Mouse (Mus musculus): ENCODE measurements at regions not wholly inside any gene's neighbourhood (a gene's known extent, or its start where the extent isn't known, plus 50 kb on each side); places are given as distances from the start of the nearest gene placed in this dataset.

DNA sequence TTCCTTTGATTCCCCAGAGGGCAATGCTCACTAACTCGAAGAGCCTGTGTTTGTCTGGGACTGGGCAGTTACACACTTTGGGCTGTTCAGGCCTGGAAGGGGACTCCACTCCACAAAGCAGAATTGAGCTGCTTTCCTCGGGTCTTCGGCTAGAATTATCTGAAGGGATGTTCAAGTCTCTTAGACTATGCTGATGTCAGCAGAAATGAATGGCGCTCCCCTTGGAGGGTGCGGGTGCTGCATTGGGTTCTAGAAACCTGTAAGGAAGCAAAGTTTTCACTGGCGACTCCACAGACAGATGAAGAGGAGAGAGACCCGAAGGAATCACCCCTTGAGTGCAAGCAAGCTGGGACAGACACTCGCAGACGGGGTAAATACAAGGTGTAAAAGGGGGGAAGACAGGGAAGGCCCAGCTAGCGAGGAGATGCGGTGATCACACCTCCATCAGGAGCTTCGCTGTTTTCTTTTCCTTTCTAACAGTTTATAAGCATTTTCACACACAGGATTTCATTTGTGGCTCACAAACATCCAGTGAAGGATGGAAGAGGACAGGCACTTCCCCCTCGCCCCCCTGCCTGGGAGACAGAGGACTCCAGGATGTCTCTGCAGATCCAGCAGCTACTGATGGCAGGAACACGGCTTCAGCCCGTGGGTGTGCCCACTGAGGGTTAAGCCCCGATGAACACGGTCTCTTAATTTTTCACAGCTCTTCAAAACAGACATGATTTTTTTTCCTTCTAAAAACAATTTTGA lies 314.2 kb downstream of the Gm49356 start:
- no peak overlapping the region for H3K27ac ChIP-seq
- no peak overlapping the region for H3K9ac ChIP-seq
- DNase-seq (ENCODE audit: low spot score) (no peak), ATAC-seq (ENCODE audit: low FRiP score) (no peak)
- 79% methylated on average over 17 of the region's 17 CpGs for WGBS
- H3K36me3 ChIP-seq (replicated peaks; ENCODE audit: control insufficient read depth, insufficient read depth), result no peaks in the 10 kb centered on the region
- H3K4me3 ChIP-seq (replicated peaks; ENCODE audit: low read length), result no peak overlapping the region
- no peaks in the 10 kb centered on the region for H3K27me3 ChIP-seq (ENCODE audit: control insufficient read depth, insufficient read depth, low read length)
- H3K9me3 ChIP-seq (ENCODE audit: control insufficient read depth, low read length), result no peaks in the 10 kb centered on the region
- H3K4me2 ChIP-seq (replicated peaks), result no peak overlapping the region
- peaks cover 3% of the 10 kb centered on the region for H3K4me1 ChIP-seq (replicated peaks; ENCODE audit: control insufficient read depth, insufficient read depth, low read length)

DNA sequence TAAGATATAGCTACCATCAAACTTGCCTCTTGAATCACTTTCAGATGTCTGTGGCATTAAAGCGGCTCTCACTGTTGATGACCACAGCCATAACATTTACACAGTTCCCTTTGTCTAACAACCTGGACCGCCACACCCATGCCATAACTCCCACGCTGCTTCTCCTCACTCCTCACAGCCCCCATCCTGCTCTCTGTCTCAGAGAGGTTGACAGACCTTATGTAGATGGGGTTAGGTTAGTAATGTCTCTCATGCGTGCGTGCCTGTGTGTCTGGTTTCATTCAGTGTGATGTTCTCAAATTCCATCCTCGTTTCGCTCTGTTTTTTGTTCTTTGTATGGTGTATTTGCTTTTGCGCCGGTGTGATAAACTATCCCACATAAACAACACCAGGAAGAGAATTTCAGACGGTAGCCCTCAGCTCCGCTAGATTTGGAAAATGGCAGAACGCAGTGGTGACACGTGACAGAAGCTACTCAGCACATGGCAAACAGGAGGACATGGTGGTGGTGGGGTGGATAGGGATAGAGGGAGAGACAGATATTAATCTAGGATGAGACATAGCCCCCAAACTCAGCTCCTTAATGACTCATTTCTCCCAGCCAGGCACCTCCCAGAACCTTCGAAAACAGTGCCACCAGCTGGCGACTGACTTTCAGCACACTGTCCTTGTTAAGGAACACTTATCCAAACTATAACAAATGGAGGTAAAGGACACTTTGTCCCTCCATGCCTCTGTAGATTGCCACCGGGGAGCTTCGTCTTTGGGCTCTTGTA lies 314.9 kb downstream of the Gm49356 start:
- H3K4me3 ChIP-seq (replicated peaks; ENCODE audit: low read length), result no peak overlapping the region
- ATAC-seq (ENCODE audit: low FRiP score) (no peak), DNase-seq (ENCODE audit: low spot score) (peak; percentile 59)
- no peaks in the 10 kb centered on the region for H3K4me1 ChIP-seq (replicated peaks; ENCODE audit: control insufficient read depth, insufficient read depth, low read length)
- H3K27me3 ChIP-seq (ENCODE audit: control insufficient read depth, insufficient read depth, low read length), result no peaks in the 10 kb centered on the region
- WGBS, result 78% methylated on average over 17 of the region's 17 CpGs
- no peaks in the 10 kb centered on the region for H3K9me3 ChIP-seq (ENCODE audit: control insufficient read depth, low read length)
- H3K4me2 ChIP-seq (replicated peaks), result no peak overlapping the region
- H3K27ac ChIP-seq, result no peak overlapping the region
- no peaks in the 10 kb centered on the region for H3K36me3 ChIP-seq (replicated peaks; ENCODE audit: control insufficient read depth, insufficient read depth)
- no peak overlapping the region for H3K9ac ChIP-seq

DNA sequence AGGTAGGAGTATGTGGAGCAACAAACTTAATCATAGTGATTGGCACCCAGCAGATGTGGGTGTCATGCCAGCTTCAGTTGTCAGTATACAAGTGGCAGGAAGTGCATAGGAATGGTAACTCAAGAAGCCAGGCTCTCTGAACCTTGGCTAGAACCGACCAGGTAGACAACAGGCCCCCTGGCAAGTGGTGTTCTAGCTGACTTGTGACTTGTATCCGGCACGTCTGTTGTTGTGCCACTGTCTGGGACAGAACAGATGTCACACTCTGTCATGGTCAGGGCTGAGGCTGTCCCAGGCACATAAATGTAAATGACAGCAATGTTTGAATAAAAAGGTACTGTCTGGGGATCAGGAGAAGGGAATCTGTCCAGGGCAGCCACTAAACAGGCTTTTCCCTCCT lies 316.0 kb downstream of the Gm49356 start:
- DNase-seq (ENCODE audit: low spot score) (no peak), ATAC-seq (ENCODE audit: low FRiP score) (no peak)
- Histone ChIP-seq H3K27ac (no peak overlapping the region), H3K4me1 (replicated peaks; ENCODE audit: control insufficient read depth, insufficient read depth, low read length) (no peaks in the 10 kb centered on the region), H3K27me3 (ENCODE audit: control insufficient read depth, insufficient read depth, low read length) (no peaks in the 10 kb centered on the region), H3K9ac (no peak overlapping the region), H3K36me3 (replicated peaks; ENCODE audit: control insufficient read depth, insufficient read depth) (no peaks in the 10 kb centered on the region), H3K4me2 (replicated peaks) (no peak overlapping the region), H3K4me3 (replicated peaks; ENCODE audit: low read length) (no peak overlapping the region), H3K9me3 (ENCODE audit: control insufficient read depth, low read length) (no peaks in the 10 kb centered on the region)
- whole genome bisulfite sequencing, result 79% methylated on average over 3 of the region's 3 CpGs

DNA sequence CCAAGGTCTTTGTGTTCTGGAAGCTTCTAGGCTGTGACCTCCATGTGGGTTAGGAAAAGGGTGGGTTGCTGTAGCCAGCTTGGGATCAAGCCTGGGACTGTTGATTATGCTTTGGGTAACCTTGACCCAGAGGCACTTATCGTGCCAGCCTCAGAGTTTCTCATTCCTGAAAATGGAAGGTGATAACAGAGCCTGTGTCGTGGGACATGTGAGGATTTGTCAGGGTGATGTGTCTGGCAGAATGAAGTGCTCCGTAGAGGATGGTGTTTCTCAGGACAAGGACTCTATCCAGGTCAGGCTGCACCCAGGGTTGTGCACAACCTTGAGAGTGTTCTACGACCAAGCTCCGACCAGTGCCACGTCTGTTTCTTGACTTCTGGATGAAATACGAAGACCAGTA lies 316.4 kb downstream of the Gm49356 start:
- Histone ChIP-seq H3K4me2 (replicated peaks) (no peak overlapping the region), H3K27ac (no peak overlapping the region), H3K9me3 (ENCODE audit: control insufficient read depth, low read length) (no peaks in the 10 kb centered on the region), H3K4me3 (replicated peaks; ENCODE audit: low read length) (no peak overlapping the region), H3K9ac (no peak overlapping the region), H3K27me3 (ENCODE audit: control insufficient read depth, insufficient read depth, low read length) (no peaks in the 10 kb centered on the region), H3K4me1 (replicated peaks; ENCODE audit: control insufficient read depth, insufficient read depth, low read length) (no peaks in the 10 kb centered on the region), H3K36me3 (replicated peaks; ENCODE audit: control insufficient read depth, insufficient read depth) (no peaks in the 10 kb centered on the region)
- DNase-seq (ENCODE audit: low spot score) (no peak), ATAC-seq (ENCODE audit: low FRiP score) (no peak)
- WGBS, result 91% methylated on average over 7 of the region's 7 CpGs

DNA sequence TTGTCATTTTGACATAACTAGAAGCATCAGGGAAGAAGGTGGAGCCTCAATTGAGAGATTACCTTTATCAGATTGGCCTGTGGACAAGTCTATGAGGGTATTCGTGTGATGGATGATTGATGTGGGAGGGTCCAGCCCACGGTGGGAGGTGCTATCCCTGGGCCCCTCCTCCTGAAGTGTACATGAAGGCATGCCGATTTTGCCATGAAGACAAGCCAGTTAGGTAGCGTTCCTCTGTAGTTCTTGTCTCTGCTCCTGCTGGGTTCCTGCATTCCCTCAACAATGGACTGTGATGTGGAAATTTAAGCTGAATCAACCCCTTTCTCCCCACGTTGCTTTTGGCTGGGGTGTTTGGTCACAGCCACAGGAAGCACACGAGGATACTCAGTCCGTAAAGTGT lies 317.5 kb downstream of the Gm49356 start:
- H3K27ac ChIP-seq, result no peak overlapping the region
- H3K4me2 ChIP-seq (replicated peaks), result no peak overlapping the region
- H3K27me3 ChIP-seq (ENCODE audit: control insufficient read depth, insufficient read depth, low read length), result no peaks in the 10 kb centered on the region
- no peak overlapping the region for H3K4me3 ChIP-seq (replicated peaks; ENCODE audit: low read length)
- no peaks in the 10 kb centered on the region for H3K4me1 ChIP-seq (replicated peaks; ENCODE audit: control insufficient read depth, insufficient read depth, low read length)
- ATAC-seq (ENCODE audit: low FRiP score), result no peak
- no peaks in the 10 kb centered on the region for H3K36me3 ChIP-seq (replicated peaks; ENCODE audit: control insufficient read depth, insufficient read depth)
- WGBS, result 68% methylated on average over 7 of the region's 7 CpGs
- H3K9me3 ChIP-seq (ENCODE audit: control insufficient read depth, low read length), result no peaks in the 10 kb centered on the region
- DNase-seq (ENCODE audit: low spot score), result no peak
- H3K9ac ChIP-seq, result no peak overlapping the region

DNA sequence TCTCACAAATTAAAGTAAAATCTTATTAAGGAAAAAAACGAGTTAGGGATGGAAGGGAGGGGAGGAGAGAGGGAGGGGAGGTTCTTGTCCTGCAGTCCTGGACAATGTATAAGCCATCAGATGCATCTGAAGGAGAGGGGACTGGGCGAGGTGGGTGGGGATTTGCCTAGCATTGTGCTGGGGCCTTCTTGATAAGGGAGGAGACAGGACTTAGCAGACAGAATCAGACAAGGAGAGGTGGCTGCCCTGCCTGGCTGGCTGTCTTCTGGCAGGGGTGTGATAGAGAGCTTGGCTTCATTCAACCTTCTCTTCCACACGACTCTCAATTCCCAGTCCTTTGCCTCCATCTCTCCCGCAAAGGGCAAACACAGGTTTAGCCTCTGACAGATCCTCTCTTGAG lies 318.9 kb downstream of the Gm49356 start:
- Histone ChIP-seq H3K4me1 (replicated peaks; ENCODE audit: control insufficient read depth, insufficient read depth, low read length) (no peaks in the 10 kb centered on the region), H3K4me2 (replicated peaks) (no peak overlapping the region), H3K27me3 (ENCODE audit: control insufficient read depth, insufficient read depth, low read length) (no peaks in the 10 kb centered on the region), H3K9me3 (ENCODE audit: control insufficient read depth, low read length) (no peaks in the 10 kb centered on the region), H3K27ac (no peak overlapping the region), H3K9ac (no peak overlapping the region), H3K36me3 (replicated peaks; ENCODE audit: control insufficient read depth, insufficient read depth) (no peaks in the 10 kb centered on the region), H3K4me3 (replicated peaks; ENCODE audit: low read length) (no peak overlapping the region)
- DNase-seq (ENCODE audit: low spot score) (no peak), ATAC-seq (ENCODE audit: low FRiP score) (no peak)
- WGBS, result 75% methylated on average over 4 of the region's 4 CpGs

DNA sequence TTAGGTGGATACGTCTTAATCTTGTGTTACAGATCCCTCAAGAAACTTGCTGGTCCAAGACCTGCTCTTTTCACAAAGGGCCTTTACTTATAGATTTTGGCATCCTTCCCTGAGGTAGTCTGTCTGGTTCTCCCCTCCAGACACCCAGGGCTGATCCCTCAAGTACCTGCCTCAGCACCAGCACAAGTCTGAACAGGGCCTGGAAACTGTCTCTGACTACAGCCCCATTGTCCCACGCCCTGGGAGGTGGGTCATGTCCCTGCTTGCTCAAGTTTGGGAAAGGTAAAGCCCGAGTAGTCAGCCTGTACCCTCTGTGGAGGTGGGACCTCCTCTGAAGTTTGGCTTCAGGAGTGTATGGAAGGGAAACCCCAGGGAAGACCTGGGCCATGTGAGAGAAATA lies 323.3 kb downstream of the Gm49356 start:
- H3K4me3 ChIP-seq (replicated peaks; ENCODE audit: low read length), result no peak overlapping the region
- 79% methylated on average over 3 of the region's 3 CpGs for WGBS
- DNase-seq (ENCODE audit: low spot score) (no peak), ATAC-seq (ENCODE audit: low FRiP score) (no peak)
- H3K9ac ChIP-seq, result no peak overlapping the region
- no peaks in the 10 kb centered on the region for H3K36me3 ChIP-seq (replicated peaks; ENCODE audit: control insufficient read depth, insufficient read depth)
- no peaks in the 10 kb centered on the region for H3K4me1 ChIP-seq (replicated peaks; ENCODE audit: control insufficient read depth, insufficient read depth, low read length)
- no peaks in the 10 kb centered on the region for H3K9me3 ChIP-seq (ENCODE audit: control insufficient read depth, low read length)
- H3K4me2 ChIP-seq (replicated peaks), result no peak overlapping the region
- no peak overlapping the region for H3K27ac ChIP-seq
- H3K27me3 ChIP-seq (ENCODE audit: control insufficient read depth, insufficient read depth, low read length), result no peaks in the 10 kb centered on the region

DNA sequence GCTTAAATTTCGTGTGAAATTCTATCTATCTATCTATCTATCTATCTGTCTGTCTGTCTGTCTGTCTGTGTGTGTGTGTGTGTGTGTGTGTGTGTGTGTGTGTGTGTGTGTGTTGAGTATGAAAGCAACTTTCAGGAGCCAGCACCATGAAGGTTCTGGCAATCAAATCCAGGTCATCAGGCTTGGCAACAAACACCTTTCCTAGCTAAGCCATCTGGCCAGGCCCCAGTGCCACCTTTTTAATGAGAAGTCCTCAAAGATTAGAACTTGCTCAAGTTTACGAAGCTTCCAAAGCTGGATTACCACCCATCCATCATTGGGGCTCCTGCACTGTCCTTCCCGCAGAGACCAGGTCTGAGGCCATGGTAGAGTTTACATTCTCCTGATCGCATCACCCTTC lies 325.0 kb downstream of the Gm49356 start:
- Histone ChIP-seq H3K9ac (no peak overlapping the region), H3K36me3 (replicated peaks; ENCODE audit: control insufficient read depth, insufficient read depth) (no peaks in the 10 kb centered on the region), H3K4me1 (replicated peaks; ENCODE audit: control insufficient read depth, insufficient read depth, low read length) (no peaks in the 10 kb centered on the region), H3K27ac (no peak overlapping the region), H3K9me3 (ENCODE audit: control insufficient read depth, low read length) (no peaks in the 10 kb centered on the region), H3K4me2 (replicated peaks) (no peak overlapping the region), H3K4me3 (replicated peaks; ENCODE audit: low read length) (no peak overlapping the region), H3K27me3 (ENCODE audit: control insufficient read depth, insufficient read depth, low read length) (no peaks in the 10 kb centered on the region)
- ATAC-seq (ENCODE audit: low FRiP score), result no peak
- 89% methylated on average over 4 of the region's 4 CpGs for WGBS
- no peak for DNase-seq (ENCODE audit: low spot score)

DNA sequence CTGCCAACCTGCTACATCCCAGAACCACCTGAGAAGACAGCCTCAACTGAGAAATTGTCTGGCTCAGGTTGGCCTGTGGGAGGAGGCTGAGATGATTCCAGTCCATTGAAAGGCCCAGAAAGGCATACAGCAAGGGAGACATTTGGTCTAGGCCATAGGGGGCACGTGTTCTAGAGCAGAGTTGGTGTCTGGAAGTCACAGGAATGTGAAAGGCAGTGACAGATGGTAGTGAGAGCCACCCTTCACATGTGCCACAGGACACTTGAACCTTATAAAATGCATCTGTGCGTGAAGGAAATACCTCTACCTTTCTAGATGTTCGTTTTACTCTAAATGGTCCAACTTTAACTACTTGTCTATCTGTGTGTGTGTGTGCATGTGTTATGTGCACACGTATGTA lies 326.1 kb downstream of the Gm49356 start:
- no peaks in the 10 kb centered on the region for H3K9me3 ChIP-seq (ENCODE audit: control insufficient read depth, low read length)
- 89% methylated on average over 4 of the region's 4 CpGs for WGBS
- H3K27me3 ChIP-seq (ENCODE audit: control insufficient read depth, insufficient read depth, low read length), result no peaks in the 10 kb centered on the region
- H3K4me3 ChIP-seq (replicated peaks; ENCODE audit: low read length), result no peak overlapping the region
- no peaks in the 10 kb centered on the region for H3K4me1 ChIP-seq (replicated peaks; ENCODE audit: control insufficient read depth, insufficient read depth, low read length)
- H3K36me3 ChIP-seq (replicated peaks; ENCODE audit: control insufficient read depth, insufficient read depth), result no peaks in the 10 kb centered on the region
- H3K27ac ChIP-seq, result no peak overlapping the region
- H3K4me2 ChIP-seq (replicated peaks), result no peak overlapping the region
- ATAC-seq (ENCODE audit: low FRiP score) (no peak), DNase-seq (ENCODE audit: low spot score) (no peak)
- H3K9ac ChIP-seq, result no peak overlapping the region

Data from hindbrain, embryonic 14.5 days (tissue).